Mouse (Mus musculus): ENCODE results near the gene Rasgrf2. TPM values are rescaled to one million over a fixed set of nuclear protein-coding genes. Genes with fewer than 3 reads are reported as not detected.

Rasgrf2 gene
- polyA plus RNA-seq (2012; rRNA removed) = 15.5 and 17.6 TPM in 2 replicates

GRCm38 (mm10) chr13:92131384-92132150 is at the start of gene Rasgrf2:
Gene Rasgrf2 (minus strand): TSS chr13:92131656.

DNA sequence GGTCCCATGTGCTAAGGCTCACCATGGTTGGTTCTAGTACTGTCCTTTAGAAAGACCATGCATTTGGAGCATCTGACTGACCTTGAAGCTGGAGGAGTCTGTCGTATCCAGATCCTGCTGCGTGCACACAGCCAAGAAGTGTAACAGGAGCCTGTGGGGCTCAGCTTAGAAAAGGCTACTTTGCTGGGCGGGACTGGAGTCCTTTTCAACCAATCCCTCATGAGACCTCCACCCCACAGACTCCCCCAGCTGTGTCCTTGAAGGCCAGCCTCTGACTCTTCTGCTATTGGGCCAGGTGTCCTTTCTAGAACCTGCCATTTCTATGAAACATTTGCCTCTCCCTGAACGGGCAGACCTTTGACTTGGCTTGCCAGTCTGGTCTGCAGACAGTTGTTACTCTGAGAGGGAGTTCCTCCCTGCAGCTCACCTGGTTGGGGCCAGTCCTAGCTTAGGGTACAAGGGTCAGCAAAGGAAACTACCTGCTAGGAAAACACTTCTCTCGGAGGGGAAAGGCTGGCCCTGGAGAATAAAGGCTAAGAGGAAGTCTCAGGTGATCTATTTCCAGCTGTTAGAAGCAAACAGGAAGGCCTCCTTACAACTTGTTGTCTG is 254.6 kb downstream of the Rasgrf2 start, which contains the start of gene Ckmt2:
Ckmt2 (minus strand) TSS at position 145 of the 609 bp plus-strand sequence.

Other genes starting within 250 kb of the Rasgrf2 start
- not detected in 2 replicates for gene Gm20379, start 174.3 kb upstream of the Rasgrf2 start, polyA plus RNA-seq (2012; rRNA removed)
- 2.9 and 3.5 TPM in 2 replicates for gene Dhfr, start 223.1 kb upstream of the Rasgrf2 start, polyA plus RNA-seq (2012; rRNA removed)
- 21.2 and 25.0 TPM in 2 replicates for gene Msh3, start 223.3 kb upstream of the Rasgrf2 start, polyA plus RNA-seq (2012; rRNA removed)

Measured in central nervous system, embryonic 18 days (tissue).